Mouse (Mus musculus): ENCODE measurements around the gene Cgn.

DNA sequence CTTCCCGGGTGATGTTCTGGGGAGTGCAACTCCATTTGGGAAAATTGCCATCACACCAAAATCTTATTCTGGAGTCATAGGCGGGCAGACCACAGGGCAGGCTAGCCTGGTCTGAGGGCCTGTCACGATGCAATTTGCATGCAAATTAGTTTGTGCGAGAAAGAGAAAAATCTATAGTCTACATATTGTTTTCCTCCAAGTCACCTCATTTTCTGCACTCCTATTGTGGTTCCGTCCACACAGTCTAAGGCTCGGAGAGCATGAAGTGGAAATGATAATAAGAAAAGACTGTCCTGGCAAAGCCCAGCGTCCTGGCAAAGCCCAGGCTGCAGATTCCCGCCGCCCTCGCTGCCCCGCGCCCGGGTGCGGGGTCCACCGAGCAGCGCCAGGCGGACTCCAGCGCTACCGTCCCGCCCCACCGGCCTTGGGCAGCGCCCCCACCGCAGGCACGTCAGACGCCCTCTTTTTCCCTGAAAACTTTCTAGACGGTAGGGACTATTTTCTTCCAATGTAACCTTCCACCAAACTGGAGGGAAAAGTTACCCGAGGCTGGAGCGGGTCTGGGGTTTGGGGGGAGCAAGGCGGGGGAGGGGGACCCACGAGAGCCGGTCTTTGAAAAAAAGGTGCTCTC lies 34.8 kb upstream of the Cgn start:
- TF ChIP-seq GATA1 (IDR thresholded peaks at IDR 0.05; ENCODE audit: borderline replicate concordance, low read length) (no peak), FLI1 (IDR thresholded peaks at IDR 0.05; ENCODE audit: low read length) (no peak)

Data from megakaryocyte, embryonic 14.5 days (primary cell).